Mouse (Mus musculus) gonadal fat pad, adult 2 months (tissue): ENCODE results near the gene Onecut1. TPM values are rescaled to one million over a fixed set of nuclear protein-coding genes. Genes with fewer than 3 reads are reported as not detected.
A peak's percentile ranks its signal among the peaks of the same experiment; 100 is the strongest.

Experiments
- DNase-seq: peaks from one replicate; pipeline ENCODE4 v3.0.0-alpha.2; 2012; ENCODE audit warnings: low read depth
- polyA plus RNA-seq: library from polyadenylated mRNA; depleted of rRNA; stranded (reverse); fragments of >200 nt; gene quantifications from 2 replicates; pipeline ENCODE4 v1.2.3, GENCODE M21; 2012; rRNA removed

Onecut1 gene
- polyA plus RNA-seq, 1 experiment: not detected

DNA sequence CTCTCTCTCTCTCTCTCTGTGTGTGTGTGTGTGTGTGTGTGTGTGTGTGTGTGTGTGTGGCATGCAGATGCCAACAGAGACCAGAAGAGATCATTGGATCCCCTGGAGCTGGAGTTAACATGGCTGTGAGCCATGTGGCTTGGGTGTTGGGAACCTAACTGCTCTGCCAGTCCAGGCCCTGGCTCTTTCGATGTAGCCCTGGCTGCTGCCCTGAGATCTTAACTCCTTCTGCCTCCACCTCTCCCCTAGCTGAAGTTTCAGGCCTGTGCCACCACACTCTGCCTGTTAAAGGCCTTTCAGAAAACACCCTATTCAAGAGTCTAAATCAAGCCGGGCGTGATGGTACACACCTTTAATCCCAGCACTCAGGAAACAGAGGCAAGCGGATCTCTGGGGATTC lies 49.7 kb downstream of the Onecut1 start:
- DNase-seq: no peak

GRCm38 (mm10) chr9:74911919-74912318 lies 50.2 kb downstream of the Onecut1 start:
- DNase-seq: no peak

DNA sequence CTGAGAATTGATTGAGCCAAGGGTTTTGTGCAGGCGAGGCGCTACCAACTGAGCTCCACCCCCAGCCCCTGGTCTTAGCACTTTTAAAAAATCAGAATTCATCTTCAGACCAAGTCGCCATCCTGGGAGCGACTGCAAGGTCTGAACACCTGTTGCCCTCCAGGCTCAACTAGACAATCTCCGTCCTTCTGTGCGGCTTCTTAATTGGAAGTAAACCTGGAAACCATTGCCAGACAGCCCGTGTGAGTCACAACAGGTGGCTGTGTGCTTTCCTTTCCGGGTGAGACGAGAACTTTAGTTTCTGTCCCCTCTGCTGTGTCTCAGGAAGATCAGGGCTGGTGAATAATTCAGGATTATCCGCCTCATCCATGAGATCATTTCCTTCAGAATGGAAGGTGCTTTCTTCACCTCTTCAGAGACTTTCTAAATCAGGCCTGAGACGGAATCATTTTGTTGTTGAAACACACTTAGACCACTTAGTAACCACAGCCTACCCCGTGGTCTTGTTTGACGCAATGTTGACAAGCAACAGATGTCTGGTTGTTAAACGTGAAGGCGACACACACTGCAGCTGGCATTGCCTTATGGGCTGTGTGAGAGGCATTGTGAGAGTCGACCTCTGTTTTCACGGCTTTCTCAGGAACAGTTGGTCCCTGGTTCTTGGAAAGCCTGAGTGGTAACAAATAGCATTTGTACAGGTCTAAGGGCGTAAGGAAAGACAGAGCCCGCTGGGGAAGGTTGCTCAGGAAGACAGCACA lies 51.1 kb downstream of the Onecut1 start:
- no peak for DNase-seq

DNA sequence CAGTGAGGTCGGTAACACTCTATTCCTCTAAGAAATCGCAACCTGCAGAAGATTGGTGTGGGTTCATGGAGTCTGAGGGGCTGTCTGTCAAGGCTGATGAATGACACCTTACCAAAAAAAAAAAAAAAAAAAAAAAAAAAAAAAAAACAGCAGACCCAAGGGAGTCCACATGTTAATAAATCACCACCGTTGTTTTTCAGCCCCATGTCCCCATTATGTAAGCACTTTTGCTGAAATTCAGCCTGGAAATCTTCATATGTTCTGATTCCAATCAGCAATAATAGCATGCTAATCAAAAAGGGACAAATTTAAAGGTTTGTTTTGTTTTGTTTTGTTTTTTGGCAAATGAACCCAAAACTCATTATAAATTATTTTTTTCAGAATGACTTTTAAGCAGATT lies 53.9 kb downstream of the Onecut1 start:
- no peak for DNase-seq

DNA sequence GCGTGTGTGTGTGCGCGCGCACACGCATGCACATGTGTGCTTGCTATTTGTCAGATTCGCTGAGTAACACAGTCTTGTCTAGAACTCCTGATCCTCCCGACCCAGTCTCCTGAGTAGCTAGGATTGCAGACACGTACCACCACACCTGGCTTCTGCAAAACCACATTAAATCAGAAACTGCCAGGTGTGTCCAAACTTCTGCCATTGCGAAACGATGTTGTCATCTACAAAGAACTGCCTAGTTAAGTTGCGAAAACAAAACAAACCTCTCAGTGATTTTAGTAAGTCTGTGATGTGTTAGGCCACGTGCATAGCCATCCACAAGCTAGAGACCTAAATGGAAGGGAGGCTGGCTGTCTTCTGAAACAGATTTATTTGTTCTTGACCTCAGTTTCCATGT lies 58.7 kb downstream of the Onecut1 start:
- no peak for DNase-seq

DNA sequence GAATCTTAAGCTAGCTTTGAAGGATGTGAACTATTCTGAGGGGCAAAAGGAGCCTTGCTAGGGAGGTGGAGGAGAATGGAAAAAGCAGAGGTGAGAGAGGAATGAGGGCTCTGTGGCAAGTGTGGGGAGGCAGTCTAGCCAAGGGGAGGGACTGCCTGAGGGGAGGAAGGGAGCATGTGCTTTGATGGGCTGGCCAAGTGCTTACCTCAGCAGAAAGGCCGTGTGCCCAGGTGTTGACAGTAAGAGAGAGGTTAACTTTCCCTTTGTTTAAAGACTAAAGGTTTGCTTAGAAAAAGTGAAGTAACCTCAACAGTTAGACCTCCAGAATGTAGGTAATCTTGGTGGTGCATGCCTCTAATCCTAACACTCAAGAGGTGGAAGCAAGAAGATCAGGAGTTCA lies 59.7 kb downstream of the Onecut1 start:
- DNase-seq: no peak

DNA sequence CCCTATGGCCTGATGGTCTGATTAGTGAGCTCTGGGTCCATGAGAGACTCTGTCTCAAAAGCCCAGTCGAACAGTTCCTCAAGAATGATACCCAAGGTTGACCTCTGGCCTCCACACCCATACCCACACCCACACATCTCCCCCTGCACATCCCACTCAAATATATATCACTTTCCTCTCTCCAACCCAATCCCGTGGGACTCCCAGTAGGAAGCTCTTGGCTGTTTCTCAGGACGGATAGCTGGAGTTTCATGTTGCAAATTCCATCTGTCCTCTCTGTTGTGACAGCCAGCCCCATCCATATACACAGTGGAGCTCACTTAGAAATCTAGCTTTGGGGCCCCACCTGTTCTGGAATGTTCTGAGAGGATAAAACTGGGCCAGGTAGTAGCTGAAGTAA lies 61.2 kb downstream of the Onecut1 start:
- DNase-seq: no peak

DNA sequence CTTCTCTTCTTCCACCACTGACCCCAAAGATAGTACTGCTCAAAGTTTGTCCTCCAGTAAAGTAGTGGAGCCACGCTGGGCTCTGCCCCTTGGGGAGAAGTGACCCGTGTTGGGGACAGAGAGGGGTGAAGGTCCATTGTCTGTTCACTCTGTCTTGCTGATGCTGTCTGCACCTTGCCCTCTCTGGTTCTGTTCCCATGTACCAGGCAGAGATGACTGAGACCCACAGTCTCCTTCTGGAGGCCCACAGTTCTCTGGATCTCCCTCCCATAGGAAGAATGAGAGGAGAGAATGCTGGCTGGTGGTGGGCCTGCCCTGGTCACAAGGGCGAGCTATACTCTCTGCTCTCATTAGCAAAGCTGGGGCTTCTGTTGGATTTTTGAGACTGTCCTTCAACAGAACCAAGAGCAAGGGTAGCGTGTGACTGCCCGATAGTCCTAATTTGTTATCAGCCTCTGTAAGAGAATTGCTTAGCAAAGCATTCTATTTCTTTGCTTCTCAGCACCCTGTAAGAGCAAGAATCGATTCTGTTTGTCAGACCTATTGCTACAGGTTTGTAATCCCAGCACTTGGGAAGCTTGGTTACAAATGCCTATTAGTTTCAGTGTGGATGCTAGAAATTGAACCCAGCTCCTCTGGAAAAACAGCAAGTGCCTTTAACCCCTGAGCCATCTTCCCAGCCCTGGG lies 61.7 kb downstream of the Onecut1 start:
- no peak for DNase-seq

GRCm38 (mm10) chr9:74925220-74925769 lies 63.6 kb downstream of the Onecut1 start:
- no peak for DNase-seq

GRCm38 (mm10) chr9:74929981-74930423 lies 68.3 kb downstream of the Onecut1 start:
- no peak for DNase-seq

- DNase-seq: no peak
Measured at GRCm38 (mm10) chr9:74930653-74931052, 68.9 kb downstream of the Onecut1 start.

DNA sequence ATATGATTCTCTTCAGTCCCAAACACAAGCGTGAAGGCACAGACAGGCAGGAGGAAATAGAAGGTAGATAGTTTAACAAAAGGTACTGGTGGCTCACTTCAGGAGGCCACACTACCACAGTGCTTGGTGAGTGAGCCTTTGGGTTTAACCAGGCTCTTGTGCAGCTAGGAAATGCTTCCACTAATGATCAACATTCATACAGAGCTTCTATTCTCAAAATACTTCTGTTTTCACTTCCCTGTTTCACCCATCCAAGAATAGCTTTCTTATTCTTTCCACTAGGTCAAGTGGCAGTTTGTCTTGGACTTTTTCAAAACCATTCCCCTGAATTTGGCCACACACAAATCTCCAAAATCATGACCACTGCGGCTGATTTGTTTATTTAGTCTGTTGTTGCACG lies 73.6 kb downstream of the Onecut1 start:
- DNase-seq: no peak

DNA sequence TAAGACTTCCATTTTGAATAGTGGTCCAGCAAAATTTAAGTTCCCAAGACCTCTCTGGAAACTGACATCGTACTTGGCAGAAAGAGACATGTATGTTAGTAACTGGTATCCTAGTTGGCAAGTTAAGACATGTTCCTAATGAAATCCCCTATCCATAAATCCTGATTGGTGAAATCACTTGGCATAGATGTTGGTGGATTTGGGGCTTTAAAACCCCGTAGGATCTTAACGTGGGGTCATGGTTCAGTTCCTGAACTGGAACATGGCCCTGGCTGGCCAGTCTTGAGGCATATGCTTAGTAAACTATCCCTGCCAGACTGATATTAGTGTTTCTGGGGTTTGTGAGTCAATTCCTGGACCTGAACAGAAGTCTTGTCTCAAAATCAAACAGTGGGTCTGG lies 76.0 kb downstream of the Onecut1 start:
- DNase-seq: peak; percentile 80

DNA sequence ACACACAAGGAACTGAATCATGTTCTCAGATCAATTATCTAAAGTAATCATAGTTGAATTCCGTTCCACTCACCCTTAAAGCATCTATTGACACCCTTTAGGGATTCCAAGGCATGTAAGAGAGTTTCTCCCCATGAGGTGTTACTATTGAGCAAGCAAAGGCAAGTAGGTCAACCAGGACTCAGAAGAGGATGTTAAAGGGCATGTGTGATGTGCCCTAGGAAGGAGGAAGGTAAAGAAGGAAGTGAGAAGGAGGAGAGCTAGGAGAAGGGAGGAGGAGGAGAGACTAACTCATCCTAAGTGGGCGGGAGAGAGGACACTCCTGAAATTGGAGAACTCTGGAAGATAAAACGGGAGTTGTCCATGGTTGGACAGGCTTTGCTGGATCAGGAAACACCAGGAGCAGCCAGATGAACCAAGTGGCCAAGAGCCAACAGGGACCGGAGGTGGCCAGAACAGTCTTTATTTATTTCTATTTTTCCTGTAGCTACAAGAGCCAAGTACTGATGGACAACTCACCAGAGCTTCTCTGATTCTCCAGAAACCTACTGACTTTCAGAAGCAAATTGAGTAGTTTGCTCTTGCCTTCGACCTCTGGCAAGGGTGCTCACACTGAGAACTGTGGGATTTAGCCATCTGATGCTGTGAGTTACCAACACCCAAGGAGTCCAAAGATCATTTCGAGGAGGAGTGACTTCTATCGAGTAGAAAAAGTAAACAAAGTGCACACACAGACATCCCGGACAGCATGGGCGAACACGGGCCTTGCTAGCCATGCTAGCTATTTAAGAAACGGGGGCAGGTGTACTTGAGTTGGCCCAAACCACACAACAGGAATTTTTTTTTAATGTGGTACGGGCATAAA lies 77.2 kb downstream of the Onecut1 start:
- DNase-seq: no peak

Other genes starting within 250 kb of the Onecut1 start
- 17.0 and 22.4 TPM in 2 replicates for gene Fam214a, start 91.0 kb downstream of the Onecut1 start, polyA plus RNA-seq
- gene Arpp19, start 175.7 kb downstream of the Onecut1 start, polyA plus RNA-seq: 16.4 and 20.5 TPM in 2 replicates
- 9.0 and 9.8 TPM in 2 replicates for gene Myo5a, start 209.1 kb downstream of the Onecut1 start, polyA plus RNA-seq